Mouse (Mus musculus): ENCODE results near the gene Ccs. TPM values are rescaled to one million over a fixed set of nuclear protein-coding genes. Genes with fewer than 3 reads are reported as not detected.
"Not testable (repeated sequence)": the region's sequence is repeated elsewhere in the genome, so short reads cannot be mapped to it uniquely, and the experiment has no call there.

The Ccs gene
- polyA plus RNA-seq, 1 experiment: 58.4 TPM

DNA sequence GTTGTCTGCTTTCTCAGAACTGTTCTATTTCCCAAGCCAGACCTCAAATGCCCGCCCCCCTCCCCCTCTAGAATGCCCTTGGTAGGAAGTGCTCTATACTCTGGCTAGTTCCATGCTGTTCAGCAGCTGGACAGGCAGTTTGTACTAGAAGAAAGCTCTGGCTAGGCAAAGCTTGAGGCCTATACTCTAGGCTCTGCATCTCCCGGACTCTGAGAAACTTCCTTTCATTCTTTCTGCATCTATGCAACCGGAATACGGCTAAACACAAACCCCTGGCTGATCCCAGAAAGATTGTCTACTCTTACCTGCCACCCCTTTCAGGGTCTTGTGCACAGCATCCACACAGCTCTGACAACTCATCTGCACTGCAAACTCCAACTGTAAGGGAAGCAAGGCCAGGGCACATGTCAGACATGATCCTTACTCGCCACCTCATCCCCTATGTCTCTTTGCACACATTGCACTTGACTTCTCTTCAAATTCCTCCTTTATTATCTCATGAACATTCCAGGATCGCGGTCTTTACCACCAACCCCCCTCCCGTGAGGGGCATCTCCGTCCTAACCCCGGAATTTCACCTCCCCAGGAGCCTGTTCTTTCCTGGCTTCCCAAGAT, 499 bp downstream of the Ccs start:
- DNase-seq (ENCODE audit: extremely low spot score in 1 of 2, low spot score in 1 of 2): no peak

DNA sequence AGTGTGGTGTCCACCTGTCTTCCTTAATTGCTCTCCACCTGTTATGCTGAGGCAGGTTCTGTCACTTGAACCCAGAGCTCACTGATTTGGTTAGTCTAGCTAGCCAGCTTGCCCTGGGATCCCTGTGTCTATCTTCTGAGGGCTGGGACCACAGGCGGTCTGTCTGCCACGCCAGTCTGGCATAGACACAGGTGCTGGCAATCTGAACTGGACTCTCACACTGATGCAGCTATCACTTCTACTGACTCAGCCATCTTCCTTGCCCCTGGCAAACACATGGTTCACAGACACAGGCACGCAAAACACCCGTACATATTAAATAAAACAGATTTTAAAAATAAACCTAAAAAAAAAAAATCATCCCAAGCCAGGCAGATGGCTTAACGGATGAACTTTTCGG, 2.1 kb downstream of the Ccs start:
- DNase-seq (ENCODE audit: extremely low spot score in 1 of 2, low spot score in 1 of 2): no peak

DNA sequence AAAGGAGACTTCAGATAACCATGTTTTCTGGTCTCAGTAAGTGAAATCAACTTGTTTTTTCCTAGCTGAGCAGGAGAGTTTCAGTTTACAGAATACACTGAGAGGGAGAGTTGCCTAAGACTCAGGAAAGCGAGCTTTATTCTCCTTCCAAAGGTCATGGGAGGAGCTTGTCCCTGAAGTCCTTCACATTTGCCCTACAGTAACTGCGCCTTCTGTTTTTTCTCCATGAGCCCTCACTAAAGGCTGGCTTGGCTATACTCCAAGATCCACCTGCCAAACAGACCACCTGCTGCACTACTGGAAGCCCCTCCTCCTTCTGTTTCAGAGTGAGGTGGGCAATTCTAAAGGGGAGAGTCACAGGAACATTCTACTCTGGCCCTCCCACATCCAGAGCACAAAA, 3.0 kb downstream of the Ccs start:
- no peak for DNase-seq (ENCODE audit: extremely low spot score in 1 of 2, low spot score in 1 of 2)

DNA sequence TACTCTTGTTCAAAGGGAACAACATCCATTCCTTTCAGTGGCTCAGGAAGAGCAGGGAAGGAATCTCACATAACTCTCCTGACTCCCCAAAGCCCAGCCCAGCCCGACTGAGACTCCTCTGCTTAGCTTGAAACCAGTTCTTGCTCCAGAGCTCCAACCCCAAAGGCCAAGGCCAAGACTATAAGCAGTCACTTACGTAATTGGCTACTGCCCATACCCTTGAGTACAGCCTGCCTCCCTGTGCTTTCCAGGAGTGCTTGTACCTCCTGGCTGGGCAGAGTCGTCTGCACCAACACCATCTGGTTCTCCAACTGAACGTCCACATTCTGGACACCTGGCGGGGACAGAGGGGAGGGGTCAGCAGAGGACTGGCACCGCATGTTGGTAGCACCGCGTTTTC, 5.2 kb downstream of the Ccs start:
- DNase-seq (ENCODE audit: extremely low spot score in 1 of 2, low spot score in 1 of 2): no peak

DNA sequence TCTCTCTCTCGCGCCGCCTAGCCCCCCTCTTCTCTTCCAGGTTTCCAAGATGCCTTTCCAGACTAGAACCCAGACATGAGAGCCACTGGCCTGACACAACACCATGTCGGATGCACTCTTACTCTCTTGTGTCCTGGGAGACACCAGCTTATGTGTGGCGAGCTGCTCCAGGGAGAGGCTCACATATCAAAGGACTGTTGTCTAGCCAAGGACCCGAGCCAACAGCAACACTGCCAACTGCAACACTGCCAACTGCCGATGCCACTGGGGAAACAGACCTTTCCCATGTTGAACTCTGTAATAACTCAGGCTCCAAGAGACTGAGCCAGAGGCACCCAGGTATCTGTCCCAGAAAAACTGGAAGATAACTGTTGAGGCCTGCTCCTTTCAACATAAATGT, 10.0 kb downstream of the Ccs start:
- DNase-seq (ENCODE audit: extremely low spot score in 1 of 2, low spot score in 1 of 2): peak in 1 of 2 experiments; percentile 59

DNA sequence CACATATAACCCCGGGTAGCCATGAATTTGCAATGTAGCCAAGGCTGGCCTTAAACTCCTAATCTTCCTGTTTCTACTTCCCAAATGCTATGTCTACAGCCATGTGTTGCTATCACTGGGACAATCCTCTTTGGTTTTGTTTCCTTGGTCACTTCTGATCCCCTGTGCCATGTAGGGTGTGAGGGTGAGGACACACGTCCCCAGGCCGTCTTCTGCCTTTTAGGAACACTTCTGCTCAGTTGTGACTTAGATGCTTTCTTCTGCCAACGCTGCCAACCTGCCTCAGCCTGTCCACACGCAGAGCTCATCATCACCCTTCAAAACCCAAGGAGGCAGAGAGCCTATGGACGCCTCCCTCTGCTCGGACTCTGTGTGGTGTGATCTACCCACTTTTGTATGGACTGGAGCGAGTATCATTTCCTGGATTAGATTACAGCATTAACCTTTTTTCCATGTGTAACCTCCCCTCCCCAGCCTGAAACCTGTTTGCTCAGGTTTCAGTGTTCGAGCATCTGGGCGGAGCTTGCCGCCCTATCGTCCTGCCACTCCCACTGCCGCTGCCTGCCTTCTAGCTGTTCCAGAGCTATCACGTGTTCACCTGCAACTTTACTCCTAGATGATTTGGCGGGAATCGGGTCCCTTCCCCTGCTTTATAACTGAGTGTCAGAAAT, 10.6 kb downstream of the Ccs start:
- DNase-seq (ENCODE audit: extremely low spot score in 1 of 2, low spot score in 1 of 2): no peak

DNA sequence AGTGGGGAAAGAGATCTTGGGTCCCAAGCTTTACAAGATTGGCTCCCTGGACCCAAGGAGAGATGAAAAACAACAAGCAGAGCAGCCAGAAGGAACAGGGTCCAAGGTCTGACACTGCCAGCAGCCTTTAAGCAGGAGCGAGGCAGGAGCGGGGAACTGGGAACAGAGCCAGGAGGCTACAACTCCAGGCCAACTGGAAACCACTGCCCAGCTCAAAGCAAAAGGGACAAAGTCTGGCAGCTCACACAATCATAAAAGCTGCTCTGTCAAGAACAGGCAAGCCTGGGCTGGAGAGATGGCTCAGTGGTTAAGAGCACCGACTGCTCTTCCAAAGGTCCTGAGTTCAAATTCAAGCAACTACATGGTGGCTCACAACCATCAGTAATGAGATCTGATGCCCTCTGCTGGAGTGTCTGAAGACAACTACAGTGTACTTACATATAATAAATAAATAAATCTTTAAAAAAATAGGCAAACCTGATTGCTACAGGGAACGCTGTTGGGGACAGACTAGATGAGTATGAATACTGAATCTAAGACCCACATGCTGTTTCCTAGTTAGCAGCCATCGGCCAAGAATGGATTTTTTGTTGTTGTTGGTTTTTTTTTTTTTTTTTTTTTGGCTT, 18.3 kb downstream of the Ccs start:
- peak; percentile 65 to 71 for DNase-seq (ENCODE audit: extremely low spot score in 1 of 2, low spot score in 1 of 2)

DNA sequence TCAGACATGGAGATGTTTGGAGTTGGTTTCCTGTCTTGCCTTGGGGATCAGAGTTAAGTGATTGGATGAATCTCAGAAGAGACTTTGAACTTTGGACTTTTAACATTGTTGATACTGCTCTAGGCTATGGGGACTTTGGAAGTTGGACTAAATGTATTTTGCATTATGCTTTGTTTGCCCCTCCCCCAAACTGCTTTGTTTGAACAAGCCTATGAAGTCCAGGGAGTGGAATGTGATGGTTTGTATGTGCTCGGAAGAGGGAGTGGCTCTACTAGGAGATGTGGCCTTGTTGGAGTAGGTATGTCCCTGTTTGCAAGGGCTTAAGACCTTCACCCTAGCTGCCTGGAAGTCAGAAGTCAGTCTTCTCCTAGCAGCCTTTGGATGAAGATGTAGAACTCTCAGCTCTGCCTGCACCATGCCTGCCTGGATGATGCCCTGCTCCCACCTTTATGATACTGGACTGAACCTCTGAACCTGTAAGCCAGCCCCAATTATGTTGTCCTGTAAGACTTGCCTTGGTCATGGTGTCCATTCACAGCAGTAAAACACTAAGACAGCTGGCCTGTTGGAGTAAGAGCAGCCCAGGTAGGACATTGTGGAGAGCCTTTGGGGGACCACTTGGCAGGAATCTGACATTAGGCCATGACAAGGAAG, 21.8 kb downstream of the Ccs start:
- no peak for DNase-seq (ENCODE audit: extremely low spot score in 1 of 2, low spot score in 1 of 2)

DNA sequence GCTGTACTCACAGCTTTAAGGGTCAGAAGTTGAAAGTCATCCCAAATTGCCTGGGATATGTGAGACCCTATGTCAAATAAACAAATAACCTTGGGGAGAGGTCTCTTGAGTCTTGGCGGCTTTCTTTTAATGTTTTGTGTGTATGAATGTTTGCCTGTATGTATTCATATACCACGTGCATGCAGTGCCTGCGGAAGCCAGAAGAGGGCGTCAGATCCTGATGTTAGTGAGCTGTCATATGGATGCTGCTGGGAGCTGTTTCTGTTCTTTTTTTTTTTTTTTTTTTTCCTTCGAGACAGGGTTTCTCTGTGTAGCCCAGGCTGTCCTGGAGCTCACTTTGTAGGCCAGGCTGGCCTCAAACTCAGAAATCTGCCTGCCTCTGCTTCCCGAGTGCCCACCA, 26.1 kb downstream of the Ccs start:
- no peak for DNase-seq (ENCODE audit: extremely low spot score in 1 of 2, low spot score in 1 of 2)

DNA sequence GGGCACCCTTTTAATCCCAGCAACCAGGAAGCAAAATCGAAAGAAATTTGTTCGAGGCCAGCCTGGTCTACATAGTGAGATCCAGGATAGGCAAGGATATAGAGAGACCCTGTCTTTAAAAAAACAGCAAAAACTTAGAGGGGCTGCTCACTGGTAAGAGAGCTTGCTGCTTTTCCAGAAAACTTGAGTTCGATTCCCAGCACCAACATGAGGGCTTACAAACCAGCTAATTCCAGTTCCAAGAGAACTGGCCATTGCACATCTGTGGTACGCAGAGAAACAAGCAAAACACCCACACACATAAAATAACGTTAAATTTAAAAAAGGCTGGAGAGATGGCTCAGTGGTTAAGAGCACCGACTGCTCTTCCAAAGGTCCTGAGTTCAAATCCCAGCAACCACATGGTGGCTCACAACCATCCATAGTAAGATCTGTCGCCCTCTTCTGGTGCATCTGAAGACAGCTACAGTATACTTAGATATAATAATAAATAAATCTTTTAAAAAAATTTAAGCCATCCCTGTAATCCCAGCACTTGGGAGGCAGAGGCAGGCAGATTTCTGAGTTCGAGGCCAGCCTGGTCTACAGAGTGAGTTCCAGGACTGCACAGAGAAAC, 26.7 kb downstream of the Ccs start:
- DNase-seq (ENCODE audit: extremely low spot score in 1 of 2, low spot score in 1 of 2): not testable (repeated sequence)

DNA sequence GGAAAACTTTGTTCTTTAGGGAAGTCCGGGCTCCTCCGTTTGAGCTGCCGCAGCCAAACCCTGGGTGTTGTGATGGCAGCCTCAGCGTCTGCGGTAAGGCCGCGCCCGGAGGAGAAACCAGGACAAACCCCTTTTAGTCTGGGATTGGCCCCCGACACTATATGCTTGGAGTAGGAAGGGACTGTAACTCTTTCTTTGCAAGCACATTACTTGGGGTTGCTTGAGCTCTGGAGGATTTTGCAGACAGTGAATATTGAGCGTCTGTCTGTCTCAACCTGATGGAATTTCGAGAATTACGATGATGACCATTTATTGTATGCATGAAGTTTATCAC, 27.3 kb downstream of the Ccs start:
- DNase-seq (ENCODE audit: extremely low spot score in 1 of 2, low spot score in 1 of 2): no peak

DNA sequence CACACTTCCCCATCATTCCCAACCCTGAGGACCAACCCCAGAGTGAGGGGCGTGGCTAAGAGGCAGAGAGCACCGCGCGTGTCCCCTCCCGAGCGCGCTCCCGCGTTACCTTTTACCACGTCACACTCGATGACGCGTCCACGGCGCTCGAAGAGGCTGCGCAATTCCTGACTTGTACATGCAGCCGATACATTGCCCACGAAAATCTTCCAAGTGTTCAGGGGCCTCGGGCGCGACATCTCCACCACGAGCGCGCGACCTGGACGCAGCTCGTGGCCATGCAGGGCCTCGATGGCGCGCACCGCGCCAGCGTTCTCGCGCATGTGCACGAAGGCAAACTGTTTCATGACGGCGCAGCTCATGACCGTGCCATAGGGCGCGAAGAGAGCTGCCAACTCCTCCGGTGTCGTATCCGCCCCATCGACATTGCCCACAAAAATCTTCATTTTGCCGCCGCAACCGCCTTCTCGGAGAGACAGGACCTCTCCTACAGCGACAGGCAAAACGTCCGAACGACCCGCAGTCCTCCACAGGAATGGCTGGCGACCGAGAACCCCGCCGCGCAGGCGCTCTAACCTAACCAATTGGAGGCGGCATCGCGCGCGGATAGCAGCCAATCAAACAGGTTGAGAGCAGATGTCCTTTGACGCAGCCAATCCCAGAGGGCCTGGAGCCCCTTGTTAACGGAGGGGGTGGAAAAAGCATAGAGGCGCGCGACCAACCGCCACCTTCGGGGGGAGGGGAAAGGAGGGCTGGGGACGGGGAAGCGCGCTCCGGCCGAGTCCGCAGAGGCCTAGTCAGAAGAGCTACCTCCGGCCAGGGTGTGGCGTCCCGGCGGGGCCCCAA, 27.8 kb downstream of the Ccs start, which contains the start of the genes Gm21992 and Rbm14:
TSS of gene Gm21992 (minus strand) at position 550 of the 846 bp plus-strand sequence.
TSS of gene Rbm14 (minus strand) at position 572 of the 846 bp plus-strand sequence.
- peak; percentile 97 to 99 for DNase-seq (ENCODE audit: extremely low spot score in 1 of 2, low spot score in 1 of 2)

DNA sequence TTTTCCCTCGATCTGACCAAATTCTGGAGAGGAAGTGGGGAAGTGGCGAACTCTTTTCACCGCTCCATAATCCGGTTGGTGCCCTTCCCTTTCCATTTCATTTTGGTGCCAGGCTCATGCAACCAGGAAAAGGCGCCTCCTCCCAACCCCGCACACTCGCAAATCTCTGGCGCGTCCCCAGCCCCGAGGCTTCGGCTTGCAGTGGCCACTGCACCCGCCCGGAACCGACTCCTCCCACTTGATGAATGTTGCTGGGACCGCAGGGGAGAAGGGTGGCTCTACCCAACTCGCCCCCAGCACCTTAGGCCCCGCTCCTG, 28.4 kb downstream of the Ccs start:
- DNase-seq (ENCODE audit: extremely low spot score in 1 of 2, low spot score in 1 of 2): no peak

DNA sequence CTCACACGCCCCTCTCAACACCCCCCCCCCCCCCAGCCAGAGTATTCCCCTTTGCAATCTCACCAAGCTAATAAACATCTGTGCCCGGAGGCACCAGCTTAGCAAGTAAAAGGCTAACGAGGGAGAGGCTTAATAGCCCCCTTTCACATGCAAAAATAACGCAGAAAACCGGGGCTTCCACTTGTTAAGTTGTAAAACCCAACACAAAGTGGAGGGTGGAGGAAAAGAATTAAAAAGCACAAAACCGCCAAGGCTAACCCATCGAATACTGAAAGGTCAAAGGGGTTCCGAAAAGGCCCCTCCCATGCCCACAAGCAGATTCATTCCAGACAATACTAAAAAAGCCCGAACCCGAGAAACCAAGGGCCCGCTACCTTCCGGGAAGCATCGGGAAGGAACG, 28.8 kb downstream of the Ccs start:
- no peak for DNase-seq (ENCODE audit: extremely low spot score in 1 of 2, low spot score in 1 of 2)

DNA sequence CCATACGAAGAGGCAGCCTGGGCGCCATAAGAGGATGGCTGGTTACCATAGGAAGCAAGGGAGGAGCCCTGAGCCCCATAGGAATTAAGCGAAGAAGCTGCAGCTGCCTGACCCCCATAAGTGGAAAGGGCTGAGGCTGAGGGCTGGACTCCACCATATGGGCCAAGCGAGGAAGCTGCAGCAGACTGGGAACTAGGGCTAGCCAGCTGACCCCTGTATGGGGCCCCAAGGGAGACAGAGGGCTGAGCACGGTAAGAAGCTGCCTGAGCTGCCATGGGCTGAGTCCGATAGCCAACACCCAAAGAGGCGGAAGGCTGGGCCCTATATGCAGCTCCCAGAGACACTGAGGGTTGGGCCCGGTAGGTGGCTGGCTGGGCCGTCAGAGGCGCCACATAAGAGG, 35.8 kb downstream of the Ccs start:
- DNase-seq (ENCODE audit: extremely low spot score in 1 of 2, low spot score in 1 of 2): no peak

DNA sequence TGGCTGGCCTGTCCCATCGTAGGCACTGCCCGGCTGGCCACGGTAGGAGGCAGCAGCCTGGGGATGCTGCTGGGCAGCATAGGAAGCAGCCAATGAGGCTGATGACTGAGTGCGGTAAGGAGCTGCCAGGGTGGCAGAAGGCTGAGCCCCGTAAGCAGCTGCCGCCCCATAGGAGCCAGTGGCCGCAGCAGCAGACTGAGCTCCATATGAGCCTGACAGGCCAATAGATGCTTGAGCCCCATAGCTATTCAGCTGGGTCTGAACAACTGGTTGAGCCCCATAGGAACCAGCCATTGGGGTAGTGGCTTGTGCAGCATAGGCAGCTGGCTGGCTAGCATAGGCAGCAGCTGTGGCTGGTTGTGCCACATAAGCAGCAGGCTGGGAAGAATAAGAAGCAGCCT, 36.4 kb downstream of the Ccs start:
- DNase-seq (ENCODE audit: extremely low spot score in 1 of 2, low spot score in 1 of 2): no peak

DNA sequence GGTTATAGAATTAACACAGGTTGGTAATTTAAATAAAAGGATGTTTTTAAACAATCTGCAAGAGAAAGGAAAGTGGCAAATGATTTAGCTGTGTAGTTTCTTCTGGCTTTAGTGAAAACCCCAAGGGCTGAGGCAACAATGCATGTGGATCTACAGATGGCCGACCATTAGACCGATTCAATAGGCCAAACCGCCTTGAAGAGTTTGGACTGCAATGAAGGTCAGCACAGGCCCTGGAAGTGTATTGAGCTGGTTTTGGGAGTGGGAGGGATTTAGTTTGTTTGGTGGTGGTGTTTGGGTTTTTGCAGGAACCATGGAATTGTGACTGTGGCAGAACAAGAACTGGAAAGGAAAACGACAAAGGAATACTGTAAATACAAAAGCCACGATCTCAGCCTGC, 40.0 kb downstream of the Ccs start:
- DNase-seq (ENCODE audit: extremely low spot score in 1 of 2, low spot score in 1 of 2): no peak

DNA sequence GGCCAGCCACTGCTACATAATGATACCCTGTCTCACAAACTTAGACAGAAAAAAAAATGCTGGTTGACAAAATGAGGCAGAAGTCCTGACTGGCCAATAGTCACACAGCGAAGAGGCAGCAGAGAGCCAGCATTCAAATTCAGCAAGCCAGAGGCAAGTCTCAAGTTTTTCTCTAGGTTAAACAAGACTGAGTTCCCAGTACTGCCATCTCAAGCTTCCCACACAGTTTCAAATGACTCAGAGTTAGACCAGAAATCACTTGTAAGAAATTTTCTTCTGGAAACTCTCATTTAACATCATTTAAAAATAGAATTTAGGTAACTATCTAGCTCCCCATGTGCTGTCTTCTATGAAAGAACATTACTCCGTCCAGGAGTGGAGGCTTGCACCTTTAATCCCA, 41.3 kb downstream of the Ccs start:
- DNase-seq (ENCODE audit: extremely low spot score in 1 of 2, low spot score in 1 of 2): peak in 1 of 2 experiments; percentile 54

DNA sequence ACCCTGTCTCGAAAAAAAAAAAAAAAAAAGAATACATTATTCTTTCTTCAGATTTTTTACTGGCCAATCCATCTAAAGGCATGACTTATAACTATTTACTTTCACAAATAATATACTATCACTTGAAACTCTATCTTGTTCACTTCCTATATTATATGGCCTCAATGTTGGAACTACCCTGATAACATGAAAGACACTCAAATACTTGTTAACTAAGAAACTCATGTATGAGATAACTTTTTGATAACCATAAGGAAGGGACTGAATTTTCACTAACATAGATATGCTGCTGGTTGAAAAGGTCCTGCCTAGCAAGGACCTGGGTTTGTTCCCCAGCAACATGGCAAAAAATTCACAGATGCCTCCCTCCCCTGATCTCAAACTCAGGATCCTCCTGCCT, 43.2 kb downstream of the Ccs start:
- DNase-seq (ENCODE audit: extremely low spot score in 1 of 2, low spot score in 1 of 2): no peak

DNA sequence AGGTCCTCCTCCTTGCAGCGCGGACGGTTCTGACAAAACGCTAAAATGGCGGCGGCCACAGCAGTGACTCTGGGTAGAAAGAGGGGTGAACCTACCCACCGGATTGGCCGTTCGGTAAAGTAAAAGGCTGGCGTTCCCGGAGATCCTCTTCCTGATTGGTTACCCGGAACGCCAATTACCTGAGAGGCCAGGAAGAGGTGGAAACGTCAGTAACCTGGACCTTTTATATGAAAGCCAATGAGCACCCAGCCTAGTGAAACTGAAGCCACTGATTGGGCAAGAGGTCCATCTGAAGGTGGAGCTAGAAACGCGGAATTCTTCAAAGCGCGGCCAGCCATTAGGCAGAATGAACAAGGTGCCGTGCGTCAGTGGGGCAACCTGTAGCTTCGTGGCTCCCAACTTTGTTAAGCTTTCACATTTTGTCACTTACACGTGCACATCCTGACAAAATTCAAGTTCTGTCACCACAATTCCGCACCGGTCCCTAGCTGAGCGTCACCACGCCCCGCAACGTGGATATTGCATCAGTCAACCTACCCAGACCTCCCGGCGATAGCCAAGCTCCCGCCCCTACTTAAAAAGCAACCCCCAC, 45.2 kb downstream of the Ccs start, which contains the start of gene Rbm4:
TSS of gene Rbm4 (minus strand) at position 71 of the 592 bp plus-strand sequence.
- DNase-seq (ENCODE audit: extremely low spot score in 1 of 2, low spot score in 1 of 2): peak; percentile 97 to 100

Measured in frontal cortex, adult 2 months (tissue).